Mouse (Mus musculus) myocyte (in vitro differentiated cells): Measurements from ENCODE around the gene Prr12. TPM values are rescaled to one million over a fixed set of nuclear protein-coding genes. Genes with fewer than 3 reads are reported as not detected.
A peak's percentile ranks its signal among the peaks of the same experiment; 100 is the strongest.

Experiments
- H3K27me3 ChIP-seq: one replicate; pipeline ENCODE4 v1.6.1; 2011; ENCODE audit not compliant: control insufficient read depth, insufficient read depth, insufficient read length
- H3K36me3 ChIP-seq: one replicate; pipeline ENCODE4 v1.6.1; 2011; ENCODE audit not compliant: control insufficient read depth, insufficient read depth
- H3K4me2 ChIP-seq: one replicate; pipeline ENCODE4 v1.6.1; 2011; ENCODE audit warnings: low read depth, control low read depth
- H3K4me3 ChIP-seq: one replicate; pipeline ENCODE4 v1.5.1; 2011; ENCODE audit warnings: mild to moderate bottlenecking, control low read depth, moderate library complexity
- H3K79me2 ChIP-seq: one replicate; pipeline ENCODE4 v1.6.1; 2011; ENCODE audit not compliant: control insufficient read depth, insufficient read depth
- H3ac ChIP-seq: one replicate; pipeline ENCODE4 v1.6.1; 2011; ENCODE audit not compliant: control insufficient read depth, insufficient read length
- CEBPB ChIP-seq: IDR thresholded peaks from 2 replicates; pipeline ENCODE4 v1.6.1; 2011; ENCODE audit warnings: mild to moderate bottlenecking, moderate library complexity; ENCODE audit not compliant: poor library complexity, insufficient read depth, severe bottlenecking
- E2F4 ChIP-seq: IDR thresholded peaks from one replicate; pipeline ENCODE4 v1.6.1; 2011; ENCODE audit warnings: mild to moderate bottlenecking, control low read depth, moderate library complexity; ENCODE audit not compliant: insufficient read depth
- MAX ChIP-seq: IDR thresholded peaks from one replicate; pipeline ENCODE4 v1.6.1; 2011; ENCODE audit warnings: low read depth, mild to moderate bottlenecking, control low read depth
- MYOD1 ChIP-seq, 3 experiments: IDR thresholded peaks; one replicate each; pipeline ENCODE4 v1.6.1; 2011; ENCODE audit warnings: control low read depth in 2 of 3, low read depth in 2 of 3, mild to moderate bottlenecking in 2 of 3, moderate library complexity in 1 of 3; ENCODE audit not compliant: insufficient read length in 2 of 3, control insufficient read depth in 1 of 3
- MYOG ChIP-seq, 3 experiments: IDR thresholded peaks; one replicate each; pipeline ENCODE4 v1.6.1; 2011; ENCODE audit warnings: control low read depth in 2 of 3, low read depth in 2 of 3, mild to moderate bottlenecking in 2 of 3; ENCODE audit not compliant: insufficient read length in 2 of 3, control insufficient read depth in 1 of 3, insufficient read depth in 1 of 3
- POLR2A ChIP-seq: IDR thresholded peaks from one replicate; pipeline ENCODE4 v1.6.1; 2011; ENCODE audit warnings: low read depth, mild to moderate bottlenecking, control low read depth, moderate library complexity; ENCODE audit not compliant: insufficient read length
- POLR2AphosphoS2 ChIP-seq: IDR thresholded peaks from one replicate; pipeline ENCODE4 v1.6.1; 2011; ENCODE audit warnings: low read depth, control low read depth; ENCODE audit not compliant: insufficient read length
- REST ChIP-seq: IDR thresholded peaks from one replicate; pipeline ENCODE4 v1.6.1; 2011; ENCODE audit warnings: mild to moderate bottlenecking, control low read depth, moderate library complexity; ENCODE audit not compliant: insufficient read depth, insufficient read length
- SRF ChIP-seq: IDR thresholded peaks from one replicate; pipeline ENCODE4 v1.6.1; 2011; ENCODE audit warnings: low read depth; ENCODE audit not compliant: control insufficient read depth, insufficient read length
- TCF12 ChIP-seq: IDR thresholded peaks from one replicate; pipeline ENCODE4 v1.6.1; 2011; ENCODE audit warnings: mild to moderate bottlenecking, control low read depth; ENCODE audit not compliant: poor library complexity, insufficient read depth, severe bottlenecking
- TCF3 ChIP-seq: IDR thresholded peaks from one replicate; pipeline ENCODE4 v1.6.1; 2011; ENCODE audit warnings: low read depth, control low read depth; ENCODE audit not compliant: insufficient read length
- USF1 ChIP-seq: IDR thresholded peaks from one replicate; pipeline ENCODE4 v1.6.1; 2011; ENCODE audit warnings: low read depth, mild to moderate bottlenecking, control low read depth, moderate library complexity
- polyA plus RNA-seq: library from polyadenylated mRNA; unstranded; fragments of >200 nt; fragmentation: generic; extraction: Trizol; gene quantifications from one replicate; pipeline ENCODE4 v1.2.1, GENCODE M21; 2012; ENCODE audit warnings: missing spikeins

The Prr12 gene
- polyA plus RNA-seq, 1 experiment, result 10.2 TPM

GRCm38 (mm10) chr7:44996672-44997071 lies 56.0 kb downstream of the Prr12 start:
- H3K4me3 ChIP-seq, result peak overlapping the region; percentile 86
- TF ChIP-seq POLR2AphosphoS2 (no peak), MAX (no peak), TCF3 (no peak), USF1 (no peak), E2F4 (no peak), MYOD1 (IDR thresholded peaks at IDR 0.05; ENCODE audit: control insufficient read depth in 1 of 3, insufficient read length in 2 of 3, low read depth in 2 of 3) (no peak), TCF12 (no peak), CEBPB (no peak), POLR2A (no peak), MYOG (IDR thresholded peaks at IDR 0.05; ENCODE audit: control insufficient read depth in 1 of 3, insufficient read depth in 1 of 3, insufficient read length in 2 of 3, low read depth in 2 of 3) (no peak), REST (no peak), SRF (no peak)
- no peaks in the 10 kb centered on the region for H3K27me3 ChIP-seq
- H3K36me3 ChIP-seq, result no peaks in the 10 kb centered on the region
- H3K4me2 ChIP-seq, result peak overlapping the region; percentile 98
- H3K79me2 ChIP-seq, result peaks cover 20% of the 10 kb centered on the region
- peak overlapping the region; percentile 50 for H3ac ChIP-seq

- TF ChIP-seq POLR2A (peak; percentile 60), POLR2AphosphoS2 (peak; percentile 66), SRF (no peak), USF1 (no peak), MYOG (IDR thresholded peaks at IDR 0.05; ENCODE audit: control insufficient read depth in 1 of 3, insufficient read depth in 1 of 3, insufficient read length in 2 of 3, low read depth in 2 of 3) (peak in 1 of 3 experiments; percentile 40), TCF12 (no peak), MAX (no peak), MYOD1 (IDR thresholded peaks at IDR 0.05; ENCODE audit: control insufficient read depth in 1 of 3, insufficient read length in 2 of 3, low read depth in 2 of 3) (peak in 1 of 3 experiments; percentile 48), CEBPB (no peak), TCF3 (no peak), REST (no peak), E2F4 (no peak)
Measured at GRCm38 (mm10) chr7:44986879-44987718, 65.6 kb downstream of the Prr12 start.

GRCm38 (mm10) chr7:44986192-44986878 lies 66.3 kb downstream of the Prr12 start, which contains the start of gene Prmt1:
Prmt1 (minus strand) TSS chr7:44986568.
- TF ChIP-seq REST (no peak), TCF3 (no peak), E2F4 (no peak), TCF12 (no peak), MYOD1 (IDR thresholded peaks at IDR 0.05; ENCODE audit: control insufficient read depth in 1 of 3, insufficient read length in 2 of 3, low read depth in 2 of 3) (no peak), MYOG (IDR thresholded peaks at IDR 0.05; ENCODE audit: control insufficient read depth in 1 of 3, insufficient read depth in 1 of 3, insufficient read length in 2 of 3, low read depth in 2 of 3) (no peak), SRF (no peak), CEBPB (no peak), POLR2AphosphoS2 (peak; percentile 70), USF1 (peak; percentile 14), POLR2A (peak; percentile 65), MAX (no peak)
- peak within 1 kb of the TSS; percentile 55 for H3K4me3 ChIP-seq
- H3ac ChIP-seq, result peak within 1 kb of the TSS; percentile 83
- peak within 1 kb of the TSS; percentile 85 for H3K4me2 ChIP-seq
- H3K27me3 ChIP-seq, result no peaks in the 10 kb centered on the region
- H3K79me2 ChIP-seq, result peaks cover 59% of the 10 kb centered on the region
- peaks cover 6% of the 10 kb centered on the region for H3K36me3 ChIP-seq

More at GRCm38 (mm10) chr7:44986879-44987718, 65.6 kb downstream of the Prr12 start:
- peaks cover 57% of the 10 kb centered on the region for H3K79me2 ChIP-seq
- H3K36me3 ChIP-seq, result peaks cover 3% of the 10 kb centered on the region
- peak overlapping the region; percentile 83 for H3ac ChIP-seq
- peak overlapping the region; percentile 85 for H3K4me2 ChIP-seq
- H3K27me3 ChIP-seq, result no peaks in the 10 kb centered on the region
- peak overlapping the region; percentile 55 for H3K4me3 ChIP-seq

- Histone ChIP-seq H3ac (peak overlapping the region; percentile 83), H3K36me3 (peaks cover 12% of the 10 kb centered on the region), H3K79me2 (peaks cover 59% of the 10 kb centered on the region), H3K4me3 (peak overlapping the region; percentile 55), H3K4me2 (peak overlapping the region; percentile 68), H3K27me3 (no peaks in the 10 kb centered on the region)
- peak; percentile 15 for TF ChIP-seq POLR2A
- TF ChIP-seq USF1, result no peak
- peak in 1 of 3 experiments; percentile 1 for TF ChIP-seq MYOG (IDR thresholded peaks at IDR 0.05; ENCODE audit: control insufficient read depth in 1 of 3, insufficient read depth in 1 of 3, insufficient read length in 2 of 3, low read depth in 2 of 3)
Measured at GRCm38 (mm10) chr7:44985595-44986191, 67.0 kb downstream of the Prr12 start.
